Mouse (Mus musculus) cerebral cortex, adult 2 months (tissue): ENCODE data around the gene Acat2.

Experiments
- WGBS: fragments of 180-500 bp; shearing (Covaris S2); methylation state at CpG from one replicate; pipeline ENCODE4 v1.1.7; 2018; 5-methylcytosine and 5-hydroxymethylcytosine counted together

Gene Acat2

GRCm38 (mm10) chr17:12909361-12910280, 50.9 kb downstream of the Acat2 start, which contains the start of gene Pnldc1:
Pnldc1 (minus strand) TSS chr17:12910230.
- 84% methylated on average over 35 of the region's 35 CpGs for WGBS

GRCm38 (mm10) chr17:12906436-12906835, 54.1 kb downstream of the Acat2 start:
- 83% methylated on average over 9 of the region's 9 CpGs for WGBS

GRCm38 (mm10) chr17:12905810-12906209, 54.7 kb downstream of the Acat2 start:
- WGBS = 80% methylated on average over 4 of the region's 4 CpGs

GRCm38 (mm10) chr17:12904349-12904748, 56.2 kb downstream of the Acat2 start:
- WGBS = 87% methylated on average over 1 of the region's 1 CpGs

- 60% methylated on average over 11 of the region's 12 CpGs for WGBS
These were observed 56.9 kb downstream of the Acat2 start for GRCm38 (mm10) chr17:12903372-12904333.

- WGBS = 98% methylated on average over 6 of the region's 6 CpGs
These were observed 58.3 kb downstream of the Acat2 start for GRCm38 (mm10) chr17:12902291-12902690.

- WGBS = 20% methylated on average over 2 of the region's 2 CpGs
These were observed 61.9 kb downstream of the Acat2 start for GRCm38 (mm10) chr17:12898607-12899006.

GRCm38 (mm10) chr17:12897674-12898073, 62.9 kb downstream of the Acat2 start:
- 89% methylated on average over 5 of the region's 5 CpGs for WGBS
